Mouse (Mus musculus) heart, adult 2 months (tissue): Measurements from ENCODE around the gene Clec18a. TPM values are rescaled to one million over a fixed set of nuclear protein-coding genes. Genes with fewer than 3 reads are reported as not detected.

ENCODE experiments used
- DNase-seq, 2 experiments: peaks; one replicate each; pipeline ENCODE4 v3.0.0; 2021
- H3K27ac ChIP-seq: fragments of 200-600 bp; 2 replicates; pipeline ENCODE4 v1.8.1; 2022
- H3K27me3 ChIP-seq: fragments of 200-500 bp; 2 replicates; pipeline ENCODE4 v1.6.1; 2012; ENCODE audit warnings: mild to moderate bottlenecking, low read length, inconsistent platforms, mixed read lengths; ENCODE audit not compliant: control insufficient read depth, insufficient read depth
- H3K36me3 ChIP-seq: fragments of 200-500 bp; 2 replicates; pipeline ENCODE4 v1.6.1; 2012; ENCODE audit warnings: low read length, inconsistent platforms; ENCODE audit not compliant: control insufficient read depth, insufficient read depth
- H3K4me1 ChIP-seq: fragments of 200-500 bp; 2 replicates; pipeline ENCODE4 v1.6.1; 2011; ENCODE audit warnings: low read length; ENCODE audit not compliant: control insufficient read depth, insufficient read depth
- H3K4me3 ChIP-seq: fragments of 200-600 bp; 2 replicates; pipeline ENCODE4 v1.8.1; 2022
- H3K79me2 ChIP-seq: fragments of 200-500 bp; replicated peaks from 2 replicates; pipeline ENCODE4 v1.6.1; 2012; ENCODE audit warnings: mild to moderate bottlenecking, inconsistent platforms, low read length, moderate library complexity, mixed read lengths; ENCODE audit not compliant: control insufficient read depth, insufficient read depth
- H3K9ac ChIP-seq: fragments of 200-500 bp; 2 replicates; pipeline ENCODE4 v1.6.1; 2012; ENCODE audit warnings: low read depth, mild to moderate bottlenecking, control low read depth, inconsistent platforms, low read length, mixed read lengths
- CTCF ChIP-seq: fragments of 200-600 bp; IDR thresholded peaks from 2 replicates; pipeline ENCODE4 v1.8.1; 2022; ENCODE audit warnings: antibody characterized with exemption, mild to moderate bottlenecking, moderate library complexity
- EP300 ChIP-seq: fragments of 200-500 bp; IDR thresholded peaks from 2 replicates; pipeline ENCODE4 v1.6.1; 2011; ENCODE audit warnings: low read depth, low read length, control low read depth; ENCODE audit not compliant: insufficient read depth
- POLR2A ChIP-seq: fragments of 200-500 bp; IDR thresholded peaks from 2 replicates; pipeline ENCODE4 v1.6.1; 2011; ENCODE audit warnings: mild to moderate bottlenecking, low read depth, low read length, control low read depth; ENCODE audit not compliant: insufficient read depth
- WGBS: fragments of 180-500 bp; shearing (Covaris S2); methylation state at CpG from one replicate; pipeline ENCODE4 v1.1.7; 2018; 5-methylcytosine and 5-hydroxymethylcytosine counted together
- intact Hi-C: fragments of 180-260 bp; cut with DNase I; formaldehyde crosslinking; loops from one replicate; pipeline ENCODE4 v1.15.1; 2025
- polyA plus RNA-seq: library from polyadenylated mRNA; depleted of rRNA; stranded (reverse); fragments of >200 nt; gene quantifications from 2 replicates; pipeline ENCODE4 v1.2.3, GENCODE M21; 2012
- total RNA-seq, 2 experiments: library from RNA; stranded (reverse); gene quantifications; 2 replicates each; pipeline ENCODE4 v1.2.3; 2021

The Clec18a gene
- total and polyA plus RNA-seq, 3 experiments, result 1.1 to 1.3 (median 1.1) TPM

GRCm38 (mm10) chr8:111061688-111062071 lies 30.5 kb downstream of the Clec18a start:
- peak in 1 of 2 experiments; percentile 31 for DNase-seq
- H3K4me1 ChIP-seq, result no peaks in the 10 kb centered on the region
- peak overlapping the region; percentile 43 for H3K4me3 ChIP-seq
- H3K9ac ChIP-seq, result peak overlapping the region; percentile 40
- intact Hi-C loops, result no loop called here
- H3K27ac ChIP-seq, result no peak overlapping the region
- H3K27me3 ChIP-seq, result no peaks in the 10 kb centered on the region
- no peaks in the 10 kb centered on the region for H3K79me2 ChIP-seq
- TF ChIP-seq EP300 (no peak), CTCF (no peak), POLR2A (no peak)
- 3% methylated on average over 14 of the region's 14 CpGs for WGBS
- no peaks in the 10 kb centered on the region for H3K36me3 ChIP-seq

DNA sequence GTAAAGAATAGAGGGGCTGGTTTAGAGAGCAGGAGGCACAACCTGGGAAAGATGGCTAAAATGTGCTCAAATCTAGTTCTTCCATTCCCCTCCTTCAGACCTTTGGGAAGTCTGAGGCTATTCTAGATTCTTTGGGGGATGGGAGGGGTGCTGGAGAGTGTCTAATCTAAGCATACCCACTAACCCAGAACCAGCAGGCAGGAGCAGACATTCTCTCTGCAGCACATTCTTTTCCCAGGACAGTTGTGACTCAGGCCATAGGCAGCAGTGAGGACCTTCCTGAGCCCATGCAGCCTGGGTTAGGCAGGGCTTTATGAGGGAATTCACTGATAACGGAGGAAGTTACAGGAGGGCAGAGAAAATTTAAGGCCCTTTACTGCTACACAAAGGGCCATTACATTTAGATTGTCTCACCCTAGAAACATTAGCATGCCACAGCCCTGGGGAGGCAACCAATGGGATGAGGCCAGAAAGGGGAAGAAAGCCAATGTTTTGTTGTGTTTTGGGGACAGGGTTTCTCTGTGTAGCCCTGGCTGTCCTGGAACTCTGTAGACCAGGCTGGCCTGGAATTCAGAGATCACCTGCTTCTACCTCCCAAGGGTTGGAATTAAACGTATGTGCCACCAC lies 33.2 kb downstream of the Clec18a start:
- no peak overlapping the region for H3K4me3 ChIP-seq
- H3K4me1 ChIP-seq, result no peaks in the 10 kb centered on the region
- 75% methylated on average over 2 of the region's 2 CpGs for WGBS
- H3K27ac ChIP-seq, result no peak overlapping the region
- no peak overlapping the region for H3K9ac ChIP-seq
- no peaks in the 10 kb centered on the region for H3K79me2 ChIP-seq
- no peaks in the 10 kb centered on the region for H3K36me3 ChIP-seq
- no peak for DNase-seq
- TF ChIP-seq EP300 (no peak), CTCF (no peak), POLR2A (no peak)
- H3K27me3 ChIP-seq, result no peaks in the 10 kb centered on the region
- intact Hi-C loops, result no loop called here

GRCm38 (mm10) chr8:111056691-111057293 lies 35.4 kb downstream of the Clec18a start:
- peak; percentile 31 to 49 for DNase-seq
- under 1% methylated on average over 60 of the region's 63 CpGs for WGBS
- Histone ChIP-seq H3K36me3 (no peaks in the 10 kb centered on the region), H3K79me2 (no peaks in the 10 kb centered on the region), H3K4me3 (peak overlapping the region; percentile 96), H3K27ac (peak overlapping the region; percentile 84), H3K4me1 (no peaks in the 10 kb centered on the region), H3K27me3 (no peaks in the 10 kb centered on the region), H3K9ac (peak overlapping the region; percentile 90)
- intact Hi-C loops, result loop anchor here (1.0 to 2.0 kb wide), 3 partner anchors 22 to 210 kb away; partner anchors contain the start of genes Clec18a, Cog4 and Sf3b3
- TF ChIP-seq EP300, result no peak
- TF ChIP-seq CTCF, result no peak
- no peak for TF ChIP-seq POLR2A

DNA sequence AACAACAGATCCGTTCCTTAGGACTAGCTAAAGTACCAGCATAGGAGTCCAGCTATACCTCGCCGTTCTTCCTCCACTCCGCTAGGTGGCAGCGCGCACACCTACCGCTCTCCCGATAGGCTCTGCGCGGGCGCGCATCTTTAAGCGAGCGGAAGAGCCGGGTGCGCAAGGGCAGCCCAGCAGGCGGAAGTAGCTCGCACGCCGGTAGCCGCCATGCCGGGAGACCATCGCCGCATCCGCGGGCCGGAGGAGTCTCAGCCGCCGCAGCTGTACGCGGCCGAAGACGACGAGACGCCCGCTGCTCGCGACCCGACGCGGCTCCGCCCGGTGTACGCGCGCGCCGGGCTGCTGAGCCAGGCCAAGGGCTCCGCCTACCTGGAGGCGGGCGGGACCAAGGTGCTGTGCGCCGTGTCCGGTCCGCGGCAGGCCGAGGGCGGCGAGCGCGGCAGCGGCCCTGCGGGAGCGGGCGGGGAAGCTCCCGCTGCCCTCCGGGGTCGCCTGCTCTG lies 36.0 kb downstream of the Clec18a start, which contains the start of gene Exosc6:
Gene Exosc6 (plus strand): TSS at position 182 of the 506 bp plus-strand sequence.
- DNase-seq, result peak; percentile 92 to 94
- Histone ChIP-seq H3K79me2 (no peaks in the 10 kb centered on the region), H3K36me3 (no peaks in the 10 kb centered on the region), H3K27ac (peak within 1 kb of the TSS; percentile 84), H3K27me3 (no peaks in the 10 kb centered on the region), H3K4me3 (peak within 1 kb of the TSS; percentile 96), H3K9ac (peak within 1 kb of the TSS; percentile 90), H3K4me1 (no peaks in the 10 kb centered on the region)
- intact Hi-C loops, result loop anchor here (1.0 to 2.0 kb wide), 3 partner anchors 21 to 210 kb away; partner anchors contain the start of genes Clec18a, Cog4 and Sf3b3
- WGBS, result under 1% methylated on average over 68 of the region's 68 CpGs
- TF ChIP-seq POLR2A (0 out of 2 replicates have a peak, but pooled peaks have one; percentile 32), CTCF (peak; percentile 90), EP300 (peak; percentile 65; the same call in 1 of the 2 replicates)

GRCm38 (mm10) chr8:111055661-111056060 lies 36.6 kb downstream of the Clec18a start:
- no peaks in the 10 kb centered on the region for H3K4me1 ChIP-seq
- H3K9ac ChIP-seq, result no peak overlapping the region
- no peak for TF ChIP-seq CTCF
- no peak for TF ChIP-seq EP300
- TF ChIP-seq POLR2A, result no peak
- intact Hi-C loops, result loop anchor here (1.0 to 2.0 kb wide), 3 partner anchors 21 to 209 kb away; partner anchors contain the start of genes Clec18a, Cog4 and Sf3b3
- H3K4me3 ChIP-seq, result no peak overlapping the region
- DNase-seq, result no peak
- H3K27ac ChIP-seq, result no peak overlapping the region
- H3K79me2 ChIP-seq, result no peaks in the 10 kb centered on the region
- no peaks in the 10 kb centered on the region for H3K27me3 ChIP-seq
- 64% methylated on average over 2 of the region's 2 CpGs for WGBS
- no peaks in the 10 kb centered on the region for H3K36me3 ChIP-seq
